Mouse (Mus musculus) ovary, postnatal 10 days (tissue): ENCODE measurements at regions not wholly inside any gene's neighbourhood (a gene's known extent, or its start where the extent isn't known, plus 50 kb on each side); places are given as distances from the start of the nearest gene placed in this dataset.

Experiments used
- DNase-seq: peaks from one replicate; pipeline ENCODE4 v3.0.0; 2022; ENCODE audit warnings: low spot score

GRCm38 (mm10) chr16:78247189-78247588, 54.1 kb upstream of the Cxadr start:
- DNase-seq, result no peak

DNA sequence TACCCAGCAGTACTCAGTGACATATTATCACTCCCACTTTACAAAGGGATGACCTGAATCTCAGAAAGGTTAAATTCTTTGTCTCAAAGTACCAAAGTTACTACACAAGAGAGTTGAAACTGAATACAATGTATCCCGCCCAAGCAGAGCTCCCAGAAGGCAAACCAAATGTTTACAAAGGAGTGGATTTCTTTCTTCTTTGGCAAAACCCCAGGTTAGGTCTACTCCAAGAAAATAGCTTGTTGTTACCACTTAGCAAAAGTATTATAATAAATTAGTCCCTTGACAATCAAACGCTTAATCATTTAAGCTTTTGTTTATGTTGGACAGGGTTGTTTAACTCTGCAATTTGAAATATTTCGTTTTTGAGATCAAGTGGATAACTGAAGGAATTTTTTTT, 58.6 kb upstream of the Cxadr start:
- no peak for DNase-seq

GRCm38 (mm10) chr16:78240152-78240551, 61.1 kb upstream of the Cxadr start:
- no peak for DNase-seq

- no peak for DNase-seq
Observed at GRCm38 (mm10) chr16:78238052-78238701, 63.1 kb upstream of the Cxadr start.

DNA sequence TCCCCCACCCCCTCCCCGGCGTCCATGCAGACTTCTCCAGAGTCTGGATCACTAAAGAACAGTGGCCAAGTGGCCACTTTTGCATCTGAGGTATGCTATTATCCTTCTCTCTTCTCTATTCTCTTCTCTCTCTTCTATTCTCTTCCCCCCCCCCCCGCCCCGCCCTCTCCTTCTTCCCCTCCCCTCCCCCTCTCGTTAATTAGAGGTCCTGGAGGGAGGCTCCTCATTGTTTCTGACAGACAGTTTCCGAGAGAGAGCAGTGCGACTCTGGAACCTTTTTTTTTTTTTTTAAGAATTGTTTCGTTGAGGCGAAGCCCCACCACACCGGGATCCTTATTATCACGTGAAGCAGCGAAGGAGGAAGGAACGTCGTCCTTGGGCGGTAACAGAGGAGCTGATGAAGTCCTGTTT, 63.6 kb upstream of the Cxadr start:
- no peak for DNase-seq

GRCm38 (mm10) chr16:78236746-78237640, 64.3 kb upstream of the Cxadr start:
- DNase-seq, result no peak

GRCm38 (mm10) chr16:78232205-78232604, 69.1 kb upstream of the Cxadr start:
- no peak for DNase-seq

DNA sequence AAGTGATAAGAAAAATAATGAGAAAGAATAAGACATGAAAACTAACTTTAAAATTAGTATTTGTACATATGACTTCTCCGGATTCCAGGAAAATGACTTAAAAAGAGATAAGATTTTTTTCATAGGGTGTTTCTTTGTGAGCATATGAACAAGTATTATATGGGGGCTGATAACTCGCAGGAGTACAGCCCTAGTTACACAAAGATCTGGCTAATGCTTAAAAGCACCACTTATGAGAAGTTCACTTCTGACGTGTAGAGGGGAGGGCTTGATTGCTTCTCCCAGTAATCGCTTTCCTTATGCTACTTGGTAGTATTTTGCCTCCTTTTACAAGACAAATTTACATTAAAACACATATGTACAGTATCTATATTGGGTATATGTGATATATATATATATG, 72.3 kb upstream of the Cxadr start:
- DNase-seq, result no peak

- DNase-seq, result no peak
Observed at GRCm38 (mm10) chr16:78222377-78222776, 78.9 kb upstream of the Cxadr start.

DNA sequence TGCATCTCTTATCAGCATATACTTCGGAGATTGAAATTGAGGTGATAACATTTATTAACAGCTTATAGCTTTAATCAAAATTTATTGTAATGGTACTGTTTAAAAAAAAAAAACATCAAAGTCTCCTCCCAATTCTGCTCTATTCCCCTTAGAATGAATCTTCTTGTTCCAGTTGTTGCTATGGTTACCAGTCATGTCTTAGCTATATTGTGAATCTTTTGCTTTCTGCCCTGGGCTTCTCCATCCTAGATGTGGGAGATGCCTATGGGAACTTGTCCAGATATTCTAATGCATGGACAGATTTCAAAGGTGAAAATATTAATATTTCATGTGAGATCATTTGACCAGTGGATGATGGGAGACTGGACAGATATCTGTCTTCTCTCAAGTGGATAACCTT, 79.5 kb upstream of the Cxadr start:
- no peak for DNase-seq

GRCm38 (mm10) chr16:78217633-78218032, 83.7 kb upstream of the Cxadr start:
- DNase-seq, result no peak

DNA sequence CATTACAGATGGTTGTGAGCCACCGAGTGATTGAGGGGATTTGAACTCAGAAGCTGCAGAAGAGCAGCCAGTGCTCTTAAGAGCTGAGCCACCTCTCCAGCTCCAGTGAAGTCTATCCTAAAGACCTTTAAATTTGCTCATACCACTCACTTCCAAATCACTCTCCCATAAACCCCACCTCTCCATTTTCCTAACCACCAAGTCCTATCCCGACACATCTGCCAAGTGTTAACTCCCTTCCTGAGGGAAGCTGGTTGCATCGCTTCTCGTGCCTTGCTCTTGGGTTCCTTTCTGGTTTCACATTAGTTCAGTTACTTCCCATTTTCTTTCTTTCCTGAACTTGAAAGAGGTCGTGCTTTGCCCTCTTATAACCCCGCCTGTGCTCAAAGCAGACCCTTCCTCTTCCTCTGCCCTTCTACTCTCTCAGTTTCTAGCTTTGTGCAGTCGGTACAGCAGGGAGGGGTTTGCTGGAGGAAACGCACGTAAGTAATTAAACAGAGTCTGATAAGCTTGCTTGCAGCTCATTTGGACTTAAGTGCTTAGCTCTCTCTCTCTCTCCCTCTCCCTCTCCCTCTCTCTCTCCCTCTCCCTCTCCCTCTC, 84.4 kb upstream of the Cxadr start:
- DNase-seq, result no peak

DNA sequence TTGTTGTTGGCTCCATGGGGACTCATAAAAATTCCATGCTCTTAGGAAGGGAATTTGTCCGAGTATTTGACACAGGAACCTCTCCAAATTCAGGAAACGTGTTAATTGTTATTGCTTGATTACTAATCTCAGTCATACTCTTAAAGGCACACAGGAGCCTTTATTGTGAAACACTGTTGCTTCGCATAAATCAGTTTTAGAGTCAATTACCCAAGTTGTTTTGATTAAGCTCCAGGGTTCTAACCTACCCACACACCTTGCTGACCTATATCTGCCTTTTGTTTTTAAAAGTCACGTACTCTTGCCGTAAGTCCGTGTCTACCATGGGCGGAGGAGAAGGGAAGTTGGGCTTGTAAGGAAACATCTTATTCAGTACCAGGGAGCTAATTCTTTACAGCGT, 89.6 kb upstream of the Cxadr start:
- no peak for DNase-seq

DNA sequence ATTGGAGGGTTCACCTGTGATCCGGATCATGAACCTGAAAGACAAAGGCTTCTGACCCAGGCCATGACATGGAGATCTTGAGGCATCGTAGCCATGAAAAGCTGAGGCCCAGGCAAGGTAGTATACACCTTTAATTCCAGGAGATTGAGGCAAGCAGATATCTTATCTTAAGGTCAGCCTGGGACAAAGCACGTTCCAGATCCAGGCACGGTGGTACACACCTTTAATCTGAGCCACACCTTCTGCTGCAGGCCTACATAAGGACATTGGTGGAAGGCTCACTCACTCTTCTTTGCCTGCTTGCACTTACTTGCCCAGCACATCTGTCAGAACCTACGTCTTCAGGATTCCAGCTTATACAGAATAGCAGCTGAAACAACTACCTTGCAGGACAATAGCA, 93.0 kb upstream of the Cxadr start:
- DNase-seq, result no peak

DNA sequence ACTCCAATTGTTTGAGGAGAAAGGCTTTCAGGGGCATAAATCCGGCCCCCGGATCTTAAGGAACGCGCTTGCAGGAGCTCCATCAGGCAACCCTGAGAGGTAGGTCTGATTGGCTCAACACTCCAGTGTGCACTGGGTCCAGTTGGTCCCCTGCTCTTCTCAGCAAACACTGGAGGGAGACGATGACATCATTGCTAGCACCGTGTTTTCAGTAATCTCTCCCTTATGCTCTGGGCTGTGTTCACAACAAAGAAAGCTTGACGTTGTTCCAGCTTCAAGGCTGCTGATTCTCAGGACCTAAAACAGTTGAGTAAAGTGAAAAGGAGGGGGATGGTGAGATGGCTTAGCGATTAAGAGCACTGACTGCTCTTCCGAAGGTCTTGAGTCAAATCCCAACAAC, 97.0 kb upstream of the Cxadr start:
- DNase-seq, result no peak

DNA sequence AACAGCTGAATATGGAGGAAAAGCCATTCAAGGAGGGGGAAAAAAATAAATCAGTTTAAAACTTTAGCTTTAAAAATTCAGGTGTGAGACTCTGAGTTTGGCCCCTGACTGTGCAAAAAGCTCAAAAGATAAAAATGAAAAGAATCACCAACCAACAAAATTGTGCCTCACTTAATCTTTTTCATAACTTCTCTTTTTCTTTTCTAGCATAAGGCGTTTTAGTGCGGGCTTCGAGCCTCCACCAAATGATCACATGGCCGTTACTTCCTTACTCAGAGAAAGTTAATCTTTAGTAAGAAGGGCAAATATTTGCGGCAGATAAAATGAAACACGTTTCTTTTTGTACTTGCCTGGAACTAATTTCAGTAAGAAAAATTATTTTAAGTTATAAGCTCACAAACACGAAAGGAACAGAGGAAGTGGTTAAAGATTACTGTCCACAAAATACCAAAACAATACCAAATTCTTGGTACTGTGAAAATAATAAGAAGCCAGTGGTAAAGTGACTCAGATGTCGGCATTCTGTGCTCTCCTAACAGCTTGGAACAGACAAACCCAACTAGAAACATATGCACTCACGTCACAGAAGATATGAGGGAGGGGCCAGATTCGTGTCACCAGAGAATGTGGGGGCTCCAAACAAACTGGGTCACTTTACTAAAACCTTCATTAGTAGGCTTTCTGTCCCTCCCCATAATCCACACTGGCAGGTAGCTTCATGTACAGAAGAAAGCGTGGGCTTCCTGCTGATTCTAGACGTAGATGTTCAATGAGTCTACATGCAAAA, 101.1 kb upstream of the Cxadr start:
- no peak for DNase-seq

DNA sequence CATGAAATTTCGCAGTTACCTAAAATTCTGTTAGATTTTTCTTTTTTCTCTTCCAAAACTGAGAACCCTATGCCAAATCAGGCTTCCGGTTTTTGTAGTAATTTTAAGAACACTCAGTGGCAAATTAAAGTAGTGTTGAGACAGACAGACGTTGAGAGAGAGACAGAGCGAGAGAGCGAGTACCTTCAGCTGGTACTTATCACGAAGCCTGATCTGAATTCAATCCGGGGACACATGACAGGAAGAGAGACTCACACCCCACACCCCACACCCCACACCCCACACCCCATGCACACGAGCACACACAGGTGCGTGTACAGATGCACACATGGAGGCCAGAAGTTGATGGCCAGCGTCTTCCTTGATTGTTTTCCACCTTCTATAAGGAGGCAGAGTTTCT, 102.0 kb upstream of the Cxadr start:
- DNase-seq, result no peak

- DNase-seq, result peak; percentile 73
Observed at GRCm38 (mm10) chr16:78198642-78199121, 102.6 kb upstream of the Cxadr start.

GRCm38 (mm10) chr16:78197252-78197896, 103.9 kb upstream of the Cxadr start:
- DNase-seq, result peak; percentile 60

- no peak for DNase-seq
Observed at GRCm38 (mm10) chr16:78170627-78171605, 130.4 kb upstream of the Cxadr start.

- no peak for DNase-seq
Observed at GRCm38 (mm10) chr16:78156876-78157232, 144.4 kb upstream of the Cxadr start.
